Mouse (Mus musculus) C2C12 (cell line): ENCODE measurements around the gene Fam53b.

Experiments used
- CEBPB ChIP-seq: IDR thresholded peaks from one replicate; pipeline ENCODE4 v1.6.1; 2011; ENCODE audit warnings: low read depth, mild to moderate bottlenecking, control low read depth, moderate library complexity
- CTCF ChIP-seq: IDR thresholded peaks from one replicate; pipeline ENCODE4 v1.5.1; 2011; ENCODE audit not compliant: control insufficient read depth, insufficient read depth, insufficient read length
- MAX ChIP-seq: IDR thresholded peaks from one replicate; pipeline ENCODE4 v1.6.1; 2011; ENCODE audit warnings: mild to moderate bottlenecking, control low read depth
- MYOD1 ChIP-seq: IDR thresholded peaks from one replicate; pipeline ENCODE4 v1.6.1; 2011; ENCODE audit warnings: low read depth; ENCODE audit not compliant: control insufficient read depth, insufficient read length
- MYOG ChIP-seq: IDR thresholded peaks from one replicate; pipeline ENCODE4 v1.6.1; 2011; ENCODE audit not compliant: control insufficient read depth, insufficient read length; ENCODE audit errors: extremely low read depth
- USF1 ChIP-seq: IDR thresholded peaks from one replicate; pipeline ENCODE4 v1.6.1; 2011; ENCODE audit warnings: low read depth, mild to moderate bottlenecking, control low read depth, moderate library complexity

DNA sequence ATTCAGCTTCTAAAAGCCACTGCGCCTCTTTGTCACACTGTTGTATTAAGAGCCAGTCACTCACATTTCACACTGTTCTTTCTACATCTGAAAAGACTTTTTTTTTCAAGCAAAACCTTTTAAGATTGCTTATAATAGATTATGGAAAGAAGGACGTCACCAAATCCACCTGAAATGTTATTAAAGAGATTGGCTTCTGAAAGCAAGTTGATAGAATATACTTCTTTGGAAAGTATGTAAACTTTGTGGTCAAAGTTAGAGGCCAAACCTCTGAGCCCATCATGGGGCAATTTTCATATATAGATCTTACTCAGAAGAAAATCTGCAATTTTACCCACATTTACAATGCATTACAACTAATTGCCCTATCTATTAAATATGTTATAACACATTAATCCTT is 2.8 kb upstream of the Fam53b start:
- TF ChIP-seq CTCF (no peak), USF1 (no peak), MAX (no peak), MYOG (no peak), CEBPB (no peak), MYOD1 (no peak)
